Mouse (Mus musculus) limb, embryonic 12.5 days (tissue): ENCODE measurements at regions not wholly inside any gene's neighbourhood (a gene's known extent, or its start where the extent isn't known, plus 50 kb on each side); places are given as distances from the start of the nearest gene placed in this dataset.

ENCODE experiments used
- ATAC-seq: fragments of 200-750 bp; cut with Nextera tagmentation; 2 replicates; pipeline ENCODE4 v1.8.0; 2017; ENCODE audit warnings: low read depth, moderate TSS enrichment; ENCODE audit not compliant: insufficient number of reproducible peaks, insufficient read depth, low FRiP score, low TSS enrichment
- H3K27ac ChIP-seq: fragments of 300-500 bp; sonication (generic); 2 replicates; pipeline ENCODE4 v1.5.1; 2016; ENCODE audit warnings: mild to moderate bottlenecking, moderate library complexity
- H3K27me3 ChIP-seq: fragments of 300-500 bp; sonication (generic); 2 replicates; pipeline ENCODE4 v1.6.1; 2016; ENCODE audit warnings: mild to moderate bottlenecking, moderate library complexity
- H3K36me3 ChIP-seq: fragments of 300-500 bp; sonication (generic); 2 replicates; pipeline ENCODE4 v1.6.1; 2016; ENCODE audit warnings: mild to moderate bottlenecking, moderate library complexity
- H3K4me1 ChIP-seq: fragments of 300-500 bp; sonication (generic); replicated peaks from 2 replicates; pipeline ENCODE4 v1.6.1; 2016
- H3K4me2 ChIP-seq: fragments of 300-500 bp; sonication (generic); 2 replicates; pipeline ENCODE4 v1.6.1; 2016; ENCODE audit warnings: mild to moderate bottlenecking, moderate library complexity
- H3K4me3 ChIP-seq: fragments of 300-500 bp; sonication (generic); replicated peaks from 2 replicates; pipeline ENCODE4 v1.5.1; 2016; ENCODE audit warnings: mild to moderate bottlenecking
- H3K9ac ChIP-seq: fragments of 300-500 bp; sonication (generic); replicated peaks from 2 replicates; pipeline ENCODE4 v1.6.1; 2016; ENCODE audit warnings: mild to moderate bottlenecking, moderate library complexity
- H3K9me3 ChIP-seq: fragments of 300-500 bp; sonication (generic); 2 replicates; pipeline ENCODE4 v1.6.1; 2016; ENCODE audit warnings: mild to moderate bottlenecking, moderate library complexity
- WGBS: fragments of 180-500 bp; shearing (Covaris S2); methylation state at CpG from one replicate; pipeline ENCODE4 v1.1.7; 2016; 5-methylcytosine and 5-hydroxymethylcytosine counted together

GRCm38 (mm10) chr3:150109561-150109960, 1119.2 kb upstream of the Adgrl2 start:
- 69% methylated on average over 5 of the region's 5 CpGs for WGBS
- Histone ChIP-seq H3K9me3 (no peaks in the 10 kb centered on the region), H3K27me3 (no peaks in the 10 kb centered on the region), H3K4me1 (no peaks in the 10 kb centered on the region), H3K36me3 (no peaks in the 10 kb centered on the region), H3K27ac (no peak overlapping the region), H3K4me3 (no peak overlapping the region), H3K4me2 (no peak overlapping the region), H3K9ac (no peak overlapping the region)
- ATAC-seq = no peak

GRCm38 (mm10) chr3:150112231-150112630, 1121.9 kb upstream of the Adgrl2 start:
- Histone ChIP-seq H3K4me3 (no peak overlapping the region), H3K4me2 (no peak overlapping the region), H3K36me3 (no peaks in the 10 kb centered on the region), H3K9ac (no peak overlapping the region), H3K4me1 (no peaks in the 10 kb centered on the region), H3K9me3 (no peaks in the 10 kb centered on the region), H3K27me3 (no peaks in the 10 kb centered on the region), H3K27ac (no peak overlapping the region)
- 91% methylated on average over 6 of the region's 6 CpGs for WGBS
- no peak for ATAC-seq

- H3K9ac ChIP-seq = no peak overlapping the region
- H3K9me3 ChIP-seq = no peaks in the 10 kb centered on the region
- H3K4me1 ChIP-seq = no peaks in the 10 kb centered on the region
- no peak overlapping the region for H3K4me3 ChIP-seq
- H3K27ac ChIP-seq = no peak overlapping the region
- no peaks in the 10 kb centered on the region for H3K27me3 ChIP-seq
- H3K36me3 ChIP-seq = no peaks in the 10 kb centered on the region
- no peak for ATAC-seq
- WGBS = 59% methylated on average over 3 of the region's 3 CpGs
- no peak overlapping the region for H3K4me2 ChIP-seq
Measured at GRCm38 (mm10) chr3:150119866-150120265, 1129.5 kb upstream of the Adgrl2 start.

- no peaks in the 10 kb centered on the region for H3K4me1 ChIP-seq
- no peaks in the 10 kb centered on the region for H3K27me3 ChIP-seq
- H3K36me3 ChIP-seq = no peaks in the 10 kb centered on the region
- ATAC-seq = no peak
- no peak overlapping the region for H3K4me2 ChIP-seq
- H3K9me3 ChIP-seq = no peaks in the 10 kb centered on the region
- H3K27ac ChIP-seq = no peak overlapping the region
- 89% methylated on average over 1 of the region's 1 CpGs for WGBS
- no peak overlapping the region for H3K9ac ChIP-seq
- no peak overlapping the region for H3K4me3 ChIP-seq
Measured at GRCm38 (mm10) chr3:150146635-150147034, 1156.3 kb upstream of the Adgrl2 start.

GRCm38 (mm10) chr3:150151152-150151822, 1160.9 kb upstream of the Adgrl2 start:
- peaks cover 7% of the 10 kb centered on the region for H3K4me1 ChIP-seq
- H3K27ac ChIP-seq = no peak overlapping the region
- no peaks in the 10 kb centered on the region for H3K9me3 ChIP-seq
- H3K27me3 ChIP-seq = no peaks in the 10 kb centered on the region
- no peak overlapping the region for H3K4me3 ChIP-seq
- ATAC-seq = no peak
- 66% methylated on average over 7 of the region's 7 CpGs for WGBS
- no peak overlapping the region for H3K4me2 ChIP-seq
- no peak overlapping the region for H3K9ac ChIP-seq
- no peaks in the 10 kb centered on the region for H3K36me3 ChIP-seq

- H3K9me3 ChIP-seq = no peaks in the 10 kb centered on the region
Measured at GRCm38 (mm10) chr3:150151823-150152158, 1161.4 kb upstream of the Adgrl2 start.

GRCm38 (mm10) chr3:150152893-150153292, 1162.5 kb upstream of the Adgrl2 start:
- Histone ChIP-seq H3K4me1 (peaks cover 7% of the 10 kb centered on the region), H3K9me3 (no peaks in the 10 kb centered on the region), H3K27me3 (no peaks in the 10 kb centered on the region), H3K4me3 (no peak overlapping the region), H3K4me2 (no peak overlapping the region), H3K27ac (no peak overlapping the region), H3K9ac (no peak overlapping the region), H3K36me3 (no peaks in the 10 kb centered on the region)
- ATAC-seq = no peak
- 32% methylated on average over 3 of the region's 3 CpGs for WGBS

More at GRCm38 (mm10) chr3:150151823-150152158, 1161.4 kb upstream of the Adgrl2 start:
- 87% methylated on average over 8 of the region's 8 CpGs for WGBS
- no peak overlapping the region for H3K4me2 ChIP-seq
- H3K4me1 ChIP-seq = peaks cover 7% of the 10 kb centered on the region
- H3K9ac ChIP-seq = no peak overlapping the region
- H3K36me3 ChIP-seq = no peaks in the 10 kb centered on the region
- H3K27me3 ChIP-seq = no peaks in the 10 kb centered on the region
- H3K27ac ChIP-seq = no peak overlapping the region
- no peak overlapping the region for H3K4me3 ChIP-seq
- ATAC-seq = no peak

- no peak overlapping the region for H3K27ac ChIP-seq
- no peak overlapping the region for H3K4me3 ChIP-seq
- no peaks in the 10 kb centered on the region for H3K36me3 ChIP-seq
- peak; percentile 92; the same call in 1 of the 2 replicates for ATAC-seq
- no peaks in the 10 kb centered on the region for H3K9me3 ChIP-seq
- 44% methylated on average over 2 of the region's 2 CpGs for WGBS
- no peak overlapping the region for H3K9ac ChIP-seq
- H3K27me3 ChIP-seq = no peaks in the 10 kb centered on the region
- no peaks in the 10 kb centered on the region for H3K4me1 ChIP-seq
- H3K4me2 ChIP-seq = no peak overlapping the region
Measured at GRCm38 (mm10) chr3:150185807-150186206, 1195.5 kb upstream of the Adgrl2 start.

- Histone ChIP-seq H3K4me3 (no peak overlapping the region), H3K27ac (no peak overlapping the region), H3K4me2 (no peak overlapping the region), H3K9me3 (no peaks in the 10 kb centered on the region), H3K36me3 (no peaks in the 10 kb centered on the region), H3K27me3 (no peaks in the 10 kb centered on the region), H3K9ac (no peak overlapping the region), H3K4me1 (no peaks in the 10 kb centered on the region)
- ATAC-seq = no peak
- 83% methylated on average over 4 of the region's 4 CpGs for WGBS
Measured at GRCm38 (mm10) chr3:150193132-150193531, 1202.8 kb upstream of the Adgrl2 start.

- Histone ChIP-seq H3K4me2 (no peak overlapping the region), H3K9ac (no peak overlapping the region), H3K27me3 (no peaks in the 10 kb centered on the region), H3K27ac (no peak overlapping the region), H3K4me1 (no peaks in the 10 kb centered on the region), H3K9me3 (no peaks in the 10 kb centered on the region), H3K36me3 (no peaks in the 10 kb centered on the region), H3K4me3 (no peak overlapping the region)
- 72% methylated on average over 5 of the region's 5 CpGs for WGBS
- ATAC-seq = no peak
Measured at GRCm38 (mm10) chr3:150198492-150198891, 1208.1 kb upstream of the Adgrl2 start.

GRCm38 (mm10) chr3:150205902-150206301, 1215.5 kb upstream of the Adgrl2 start:
- H3K9me3 ChIP-seq = no peaks in the 10 kb centered on the region
- no peak for ATAC-seq
- H3K4me1 ChIP-seq = no peaks in the 10 kb centered on the region
- no peak overlapping the region for H3K9ac ChIP-seq
- no peak overlapping the region for H3K27ac ChIP-seq
- H3K4me2 ChIP-seq = no peak overlapping the region
- no peaks in the 10 kb centered on the region for H3K27me3 ChIP-seq
- no peaks in the 10 kb centered on the region for H3K36me3 ChIP-seq
- no peak overlapping the region for H3K4me3 ChIP-seq

GRCm38 (mm10) chr3:150233279-150233678, 1204.4 kb upstream of the Adgrl4 start:
- Histone ChIP-seq H3K4me2 (no peak overlapping the region), H3K27ac (no peak overlapping the region), H3K4me3 (no peak overlapping the region), H3K4me1 (no peaks in the 10 kb centered on the region), H3K9ac (no peak overlapping the region), H3K27me3 (no peaks in the 10 kb centered on the region), H3K36me3 (no peaks in the 10 kb centered on the region), H3K9me3 (no peaks in the 10 kb centered on the region)
- 92% methylated on average over 2 of the region's 2 CpGs for WGBS
- ATAC-seq = no peak
